Mouse (Mus musculus) heart, embryonic 14.5 days (tissue): ENCODE measurements around the gene Fgf8. TPM values are rescaled to one million over a fixed set of nuclear protein-coding genes. Genes with fewer than 3 reads are reported as not detected.

Source experiments
- ATAC-seq: fragments of 200-750 bp; cut with Nextera tagmentation; 2 replicates; pipeline ENCODE4 v1.8.0; 2017; ENCODE audit warnings: low read depth, moderate TSS enrichment; ENCODE audit not compliant: insufficient number of reproducible peaks, insufficient read depth, low FRiP score
- H3K27ac ChIP-seq, 2 experiments: fragments of 200-500 bp in 1 of 2; fragments of 300-500 bp in 1 of 2; sonication (generic) in 1 of 2; replicated peaks in 1 of 2; 2 replicates each; pipeline ENCODE4 v1.5.1; 2012 to 2014; ENCODE audit warnings: low read depth in 2 of 2, low read length in 2 of 2, control low read depth in 1 of 2, mild to moderate bottlenecking in 1 of 2, mixed read lengths in 1 of 2; ENCODE audit not compliant: control insufficient read depth in 1 of 2, insufficient read depth in 1 of 2
- H3K27me3 ChIP-seq: fragments of 300-500 bp; sonication (generic); 2 replicates; pipeline ENCODE4 v1.6.1; 2014; ENCODE audit warnings: mild to moderate bottlenecking, low read length, control low read depth; ENCODE audit not compliant: control insufficient read depth, insufficient read depth
- H3K36me3 ChIP-seq: fragments of 300-500 bp; sonication (generic); 2 replicates; pipeline ENCODE4 v1.6.1; 2014; ENCODE audit warnings: mild to moderate bottlenecking, control low read depth, low read length, mixed read lengths; ENCODE audit not compliant: control insufficient read depth, insufficient read depth
- H3K4me1 ChIP-seq, 2 experiments: fragments of 200-500 bp in 1 of 2; fragments of 300-500 bp in 1 of 2; sonication (generic) in 1 of 2; 2 replicates each; pipeline ENCODE4 v1.6.1; 2012 to 2014; ENCODE audit warnings: low read length in 2 of 2, control low read depth in 1 of 2, mixed read lengths in 1 of 2; ENCODE audit not compliant: control insufficient read depth in 2 of 2, insufficient read depth in 2 of 2
- H3K4me2 ChIP-seq: fragments of 300-500 bp; sonication (generic); 2 replicates; pipeline ENCODE4 v1.6.1; 2014; ENCODE audit warnings: mild to moderate bottlenecking, low read length
- H3K4me3 ChIP-seq, 2 experiments: fragments of 200-500 bp in 1 of 2; fragments of 300-500 bp in 1 of 2; sonication (generic) in 1 of 2; 2 replicates each; pipeline ENCODE4 v1.5.1; 2012 to 2014; ENCODE audit warnings: low read length in 2 of 2, mild to moderate bottlenecking in 2 of 2, control low read depth in 1 of 2, low read depth in 1 of 2, moderate library complexity in 1 of 2; ENCODE audit not compliant: control insufficient read depth in 1 of 2, insufficient read depth in 1 of 2
- H3K9ac ChIP-seq: fragments of 300-500 bp; sonication (generic); 2 replicates; pipeline ENCODE4 v1.6.1; 2014; ENCODE audit warnings: mild to moderate bottlenecking, low read length
- H3K9me3 ChIP-seq: fragments of 300-500 bp; sonication (generic); 2 replicates; pipeline ENCODE4 v1.6.1; 2016; ENCODE audit warnings: low read length, control low read depth; ENCODE audit not compliant: control insufficient read depth
- WGBS: fragments of 180-500 bp; shearing (Covaris S2); extraction: QIAGEN DNeasy Blood & Tissue Kit; methylation state at CpG from one replicate; pipeline ENCODE4 v1.1.7; 2014; 5-methylcytosine and 5-hydroxymethylcytosine counted together
- polyA plus RNA-seq: library from polyadenylated mRNA; unstranded; fragments of >200 nt; fragmentation: Nextera tagmentation; extraction: Ambion mirVana; gene quantifications from 2 replicates; pipeline ENCODE4 v1.2.1, GENCODE M21; 2014

Fgf8 gene
- polyA plus RNA-seq, 1 experiment from 2014 or later: 0.46 TPM

- H3K9ac ChIP-seq: no peak overlapping the region
- H3K27me3 ChIP-seq: peaks cover 95% of the 10 kb centered on the region
- no peak overlapping the region for H3K4me2 ChIP-seq
- H3K36me3 ChIP-seq: no peaks in the 10 kb centered on the region
- ATAC-seq: no peak
- WGBS: 35% methylated on average over 7 of the region's 7 CpGs
- no peak overlapping the region for H3K27ac ChIP-seq
- H3K4me3 ChIP-seq: no peak overlapping the region
- no peaks in the 10 kb centered on the region for H3K9me3 ChIP-seq
- peaks cover 22 to 28% of the 10 kb centered on the region in 2 experiments for H3K4me1 ChIP-seq
Observed at GRCm38 (mm10) chr19:45740817-45741216, 1.9 kb downstream of the Fgf8 start.

GRCm38 (mm10) chr19:45740233-45740632 is 2.5 kb downstream of the Fgf8 start:
- H3K4me3 ChIP-seq: no peak overlapping the region
- no peaks in the 10 kb centered on the region for H3K36me3 ChIP-seq
- no peak for ATAC-seq
- peaks cover 16 to 22% of the 10 kb centered on the region in 2 experiments for H3K4me1 ChIP-seq
- H3K9ac ChIP-seq: no peak overlapping the region
- peaks cover 97% of the 10 kb centered on the region for H3K27me3 ChIP-seq
- WGBS: 28% methylated on average over 13 of the region's 13 CpGs
- no peak overlapping the region for H3K27ac ChIP-seq
- H3K9me3 ChIP-seq: no peaks in the 10 kb centered on the region
- no peak overlapping the region for H3K4me2 ChIP-seq

GRCm38 (mm10) chr19:45738521-45738920 is 4.2 kb downstream of the Fgf8 start:
- 76% methylated on average over 5 of the region's 5 CpGs for WGBS
- H3K4me1 ChIP-seq: peaks cover 14 to 22% of the 10 kb centered on the region in 2 experiments; a peak in 3 of 4 replicates
- peaks cover 96% of the 10 kb centered on the region for H3K27me3 ChIP-seq
- no peak overlapping the region for H3K27ac ChIP-seq
- H3K9me3 ChIP-seq: no peaks in the 10 kb centered on the region
- no peak overlapping the region for H3K4me3 ChIP-seq
- H3K36me3 ChIP-seq: no peaks in the 10 kb centered on the region
- no peak for ATAC-seq
- no peak overlapping the region for H3K9ac ChIP-seq
- H3K4me2 ChIP-seq: no peak overlapping the region

GRCm38 (mm10) chr19:45737846-45738484 is 4.8 kb downstream of the Fgf8 start:
- Histone ChIP-seq H3K9me3 (no peaks in the 10 kb centered on the region), H3K4me2 (no peak overlapping the region), H3K4me1 (peaks cover 14 to 19% of the 10 kb centered on the region in 2 experiments; a peak in 3 of 4 replicates), H3K4me3 (no peak overlapping the region), H3K27me3 (peaks cover 96% of the 10 kb centered on the region), H3K27ac (no peak overlapping the region), H3K36me3 (no peaks in the 10 kb centered on the region), H3K9ac (no peak overlapping the region)
- ATAC-seq: no peak
- 83% methylated on average over 10 of the region's 10 CpGs for WGBS

GRCm38 (mm10) chr19:45737208-45737845 is 5.4 kb downstream of the Fgf8 start:
- Histone ChIP-seq H3K4me3 (peak overlapping the region; percentile 0 to 29; a peak in 3 of 4 replicates), H3K9ac (peak overlapping the region; percentile 50; the same call in 1 of the 2 replicates), H3K4me2 (peak overlapping the region; percentile 66), H3K4me1 (peaks cover 14 to 17% of the 10 kb centered on the region in 2 experiments; a peak in 3 of 4 replicates), H3K36me3 (no peaks in the 10 kb centered on the region), H3K27me3 (peaks cover 97% of the 10 kb centered on the region), H3K27ac (no peak overlapping the region), H3K9me3 (no peaks in the 10 kb centered on the region)
- 30% methylated on average over 23 of the region's 23 CpGs for whole genome bisulfite sequencing
- ATAC-seq: no peak

- no peak overlapping the region for H3K27ac ChIP-seq
- no peaks in the 10 kb centered on the region for H3K36me3 ChIP-seq
- peaks cover 96% of the 10 kb centered on the region for H3K27me3 ChIP-seq
- no peaks in the 10 kb centered on the region for H3K9me3 ChIP-seq
- peak overlapping the region; percentile 66 for H3K4me2 ChIP-seq
- WGBS: 3% methylated on average over 28 of the region's 28 CpGs
- peak overlapping the region; percentile 50; the same call in 1 of the 2 replicates for H3K9ac ChIP-seq
- peaks cover 9 to 14% of the 10 kb centered on the region in 2 experiments; a peak in 3 of 4 replicates for H3K4me1 ChIP-seq
- peak overlapping the region; percentile 0 to 29 for H3K4me3 ChIP-seq
- peak; percentile 49; the same call in 1 of the 2 replicates for ATAC-seq
Observed at GRCm38 (mm10) chr19:45736855-45737207, 5.9 kb downstream of the Fgf8 start.

- no peak overlapping the region for H3K4me3 ChIP-seq
- H3K36me3 ChIP-seq: no peaks in the 10 kb centered on the region
- no peak overlapping the region for H3K27ac ChIP-seq
- peaks cover 7 to 10% of the 10 kb centered on the region in 2 experiments; a peak in 2 of 4 replicates for H3K4me1 ChIP-seq
- peaks cover 91% of the 10 kb centered on the region for H3K27me3 ChIP-seq
- 45% methylated on average over 1 of the region's 1 CpGs for whole genome bisulfite sequencing
- H3K4me2 ChIP-seq: no peak overlapping the region
- ATAC-seq: no peak
- no peaks in the 10 kb centered on the region for H3K9me3 ChIP-seq
- H3K9ac ChIP-seq: no peak overlapping the region
Observed at GRCm38 (mm10) chr19:45736241-45736640, 6.5 kb downstream of the Fgf8 start.
